Mouse (Mus musculus) thymus, postnatal 14 days (tissue): ENCODE results near the gene Mrps26.
"Not testable (repeated sequence)": the region's sequence is repeated elsewhere in the genome, so short reads cannot be mapped to it uniquely, and the experiment has no call there.

Experiments
- DNase-seq: peaks from one replicate; pipeline ENCODE4 v3.0.0; 2021

Mrps26 gene

GRCm38 (mm10) chr2:130563212-130564055 is at the start of gene Mrps26:
Gene Mrps26 (plus strand): TSS chr2:130563742.
- peak; percentile 94 for DNase-seq

GRCm38 (mm10) chr2:130513907-130514306 is 49.6 kb upstream of the Mrps26 start:
- DNase-seq, result no peak

GRCm38 (mm10) chr2:130515791-130516190 is 47.8 kb upstream of the Mrps26 start:
- DNase-seq, result no peak

GRCm38 (mm10) chr2:130521927-130522326 is 41.6 kb upstream of the Mrps26 start:
- no peak for DNase-seq

- not testable (repeated sequence) for DNase-seq
Observed at GRCm38 (mm10) chr2:130525480-130525879, 38.1 kb upstream of the Mrps26 start.

- no peak for DNase-seq
Observed at GRCm38 (mm10) chr2:130528457-130528856, 35.1 kb upstream of the Mrps26 start.

GRCm38 (mm10) chr2:130529290-130529689 is 34.3 kb upstream of the Mrps26 start:
- no peak for DNase-seq

- DNase-seq, result no peak
Observed at GRCm38 (mm10) chr2:130529925-130530324, 33.6 kb upstream of the Mrps26 start.

- DNase-seq, result peak; percentile 52
Observed at GRCm38 (mm10) chr2:130532201-130532600, 31.3 kb upstream of the Mrps26 start.

GRCm38 (mm10) chr2:130535017-130535416 is 28.5 kb upstream of the Mrps26 start:
- no peak for DNase-seq

GRCm38 (mm10) chr2:130536890-130537289 is 26.7 kb upstream of the Mrps26 start:
- DNase-seq, result no peak

GRCm38 (mm10) chr2:130538876-130539546 is 24.5 kb upstream of the Mrps26 start:
- DNase-seq, result peak; percentile 53

- peak; percentile 76 for DNase-seq
Observed at GRCm38 (mm10) chr2:130540266-130540665, 23.3 kb upstream of the Mrps26 start.

- no peak for DNase-seq
Observed at GRCm38 (mm10) chr2:130546957-130547356, 16.6 kb upstream of the Mrps26 start.

- peak; percentile 41 for DNase-seq
Observed at GRCm38 (mm10) chr2:130554841-130555240, 8.7 kb upstream of the Mrps26 start.

- no peak for DNase-seq
Observed at GRCm38 (mm10) chr2:130556292-130556691, 7.2 kb upstream of the Mrps26 start.

GRCm38 (mm10) chr2:130557462-130557861 is 6.1 kb upstream of the Mrps26 start:
- no peak for DNase-seq

GRCm38 (mm10) chr2:130558015-130558414 is 5.5 kb upstream of the Mrps26 start:
- no peak for DNase-seq

GRCm38 (mm10) chr2:130564063-130564462 is 521 bp downstream of the Mrps26 start:
- no peak for DNase-seq

- no peak for DNase-seq
Observed at GRCm38 (mm10) chr2:130564983-130565382, 1.4 kb downstream of the Mrps26 start.

GRCm38 (mm10) chr2:130568921-130569320 is 5.4 kb downstream of the Mrps26 start:
- DNase-seq, result no peak

GRCm38 (mm10) chr2:130569926-130570325 is 6.4 kb downstream of the Mrps26 start:
- DNase-seq, result no peak

- no peak for DNase-seq
Observed at GRCm38 (mm10) chr2:130574960-130575359, 11.4 kb downstream of the Mrps26 start.

GRCm38 (mm10) chr2:130575873-130576272 is 12.3 kb downstream of the Mrps26 start, which contains the start of gene Oxt:
Gene Oxt (plus strand): TSS chr2:130576173.
- DNase-seq, result no peak
